Mouse (Mus musculus): ENCODE results near the gene Cd33.

Cd33 gene

GRCm38 (mm10) chr7:43544225-43544977, at the start of gene Cd33:
Cd33 (minus strand) TSS chr7:43544428.
- in situ Hi-C loops (cut with MboI; ENCODE audit: unreplicated experiment in 2 of 2) = no loop called here

- in situ Hi-C loops (cut with MboI; ENCODE audit: unreplicated experiment in 2 of 2) = loop anchor here (5.0 to 10.0 kb wide), 3 partner anchors 62 to 300 kb away; partner anchors contain the start of gene Ctu1 (in 2 of the 2)
These were observed 40.6 kb upstream of the Cd33 start for GRCm38 (mm10) chr7:43584790-43585189.

GRCm38 (mm10) chr7:43580526-43580925, 36.3 kb upstream of the Cd33 start:
- in situ Hi-C loops (cut with MboI; ENCODE audit: unreplicated experiment in 2 of 2) = loop anchor here (5.0 to 10.0 kb wide), 3 partner anchors 58 to 296 kb away; partner anchors contain the start of gene Ctu1 (in 2 of the 2)

- in situ Hi-C loops (cut with MboI; ENCODE audit: unreplicated experiment in 2 of 2) = loop anchor here (5.0 to 10.0 kb wide), 4 partner anchors 52 to 295 kb away; partner anchors contain the start of gene Ctu1 (in 2 of the 2)
These were observed 35.4 kb upstream of the Cd33 start, which contains the start of gene Zfp719 for GRCm38 (mm10) chr7:43579440-43580171. Zfp719 (plus strand) TSS chr7:43579610.

- in situ Hi-C loops (cut with MboI; ENCODE audit: unreplicated experiment in 2 of 2) = loop anchor here (25.0 kb wide), 1 partner anchor 966 kb away; the partner anchor contains the start of genes Pold1 (in 2 of the 2) and Spib (in 2 of the 2)
These were observed 27.0 kb upstream of the Cd33 start for GRCm38 (mm10) chr7:43571216-43571615.

GRCm38 (mm10) chr7:43563300-43563699, 19.1 kb upstream of the Cd33 start:
- in situ Hi-C loops (cut with MboI; ENCODE audit: unreplicated experiment in 2 of 2) = loop anchor here (25.0 kb wide), 1 partner anchor 974 kb away; the partner anchor contains the start of genes Pold1 (in 2 of the 2) and Spib (in 2 of the 2)

GRCm38 (mm10) chr7:43562651-43563070, 18.4 kb upstream of the Cd33 start:
- in situ Hi-C loops (cut with MboI; ENCODE audit: unreplicated experiment in 2 of 2) = loop anchor here (25.0 kb wide), 1 partner anchor 975 kb away; the partner anchor contains the start of genes Pold1 (in 2 of the 2) and Spib (in 2 of the 2)

GRCm38 (mm10) chr7:43562006-43562633, 17.9 kb upstream of the Cd33 start, which contains the start of gene Zfp658:
Zfp658 (plus strand) TSS chr7:43562256.
- in situ Hi-C loops (cut with MboI; ENCODE audit: unreplicated experiment in 2 of 2) = loop anchor here (25.0 kb wide), 1 partner anchor 975 kb away; the partner anchor contains the start of genes Pold1 (in 2 of the 2) and Spib (in 2 of the 2)

GRCm38 (mm10) chr7:43556901-43557300, 12.7 kb upstream of the Cd33 start:
- in situ Hi-C loops (cut with MboI; ENCODE audit: unreplicated experiment in 2 of 2) = loop anchor here (25.0 kb wide), 1 partner anchor 980 kb away; the partner anchor contains the start of genes Pold1 (in 2 of the 2) and Spib (in 2 of the 2)

GRCm38 (mm10) chr7:43555351-43555750, 11.1 kb upstream of the Cd33 start:
- in situ Hi-C loops (cut with MboI; ENCODE audit: unreplicated experiment in 2 of 2) = loop anchor here (25.0 kb wide), 1 partner anchor 982 kb away; the partner anchor contains the start of genes Pold1 (in 2 of the 2) and Spib (in 2 of the 2)

- in situ Hi-C loops (cut with MboI; ENCODE audit: unreplicated experiment in 2 of 2) = loop anchor here (25.0 kb wide), 1 partner anchor 983 kb away; the partner anchor contains the start of genes Pold1 (in 2 of the 2) and Spib (in 2 of the 2)
These were observed 10.3 kb upstream of the Cd33 start for GRCm38 (mm10) chr7:43554550-43554949.

GRCm38 (mm10) chr7:43553153-43553552, 8.9 kb upstream of the Cd33 start:
- in situ Hi-C loops (cut with MboI; ENCODE audit: unreplicated experiment in 2 of 2) = loop anchor here (25.0 kb wide), 1 partner anchor 984 kb away; the partner anchor contains the start of genes Pold1 (in 2 of the 2) and Spib (in 2 of the 2)

GRCm38 (mm10) chr7:43548206-43548605, 4.0 kb upstream of the Cd33 start:
- in situ Hi-C loops (cut with MboI; ENCODE audit: unreplicated experiment in 2 of 2) = no loop called here

- in situ Hi-C loops (cut with MboI; ENCODE audit: unreplicated experiment in 2 of 2) = no loop called here
These were observed 3.4 kb upstream of the Cd33 start for GRCm38 (mm10) chr7:43547666-43548065.

GRCm38 (mm10) chr7:43545656-43546545, 1.7 kb upstream of the Cd33 start:
- in situ Hi-C loops (cut with MboI; ENCODE audit: unreplicated experiment in 2 of 2) = no loop called here

- in situ Hi-C loops (cut with MboI; ENCODE audit: unreplicated experiment in 2 of 2) = no loop called here
These were observed 5.7 kb downstream of the Cd33 start for GRCm38 (mm10) chr7:43538524-43538923.

GRCm38 (mm10) chr7:43532936-43533505, 11.2 kb downstream of the Cd33 start:
- in situ Hi-C loops (cut with MboI; ENCODE audit: unreplicated experiment in 2 of 2) = no loop called here

GRCm38 (mm10) chr7:43530216-43530785, 13.9 kb downstream of the Cd33 start:
- in situ Hi-C loops (cut with MboI; ENCODE audit: unreplicated experiment in 2 of 2) = no loop called here
